Mouse (Mus musculus) MEL (cell line): ENCODE measurements around the gene D030056L22Rik. TPM values are rescaled to one million over a fixed set of nuclear protein-coding genes. Genes with fewer than 3 reads are reported as not detected.

Experiments
- DNase-seq: peaks from one replicate; pipeline ENCODE4 v3.0.0; 2011; ENCODE audit warnings: low read depth, low spot score
- H3K27ac ChIP-seq: 2 replicates; pipeline ENCODE4 v1.5.1; 2012; ENCODE audit warnings: low read depth, mild to moderate bottlenecking, control low read depth, low read length, moderate library complexity; ENCODE audit not compliant: control insufficient read depth
- H3K27me3 ChIP-seq, 2 experiments: fragments of 150-350 bp in 1 of 2; sonication (generic) in 1 of 2; 2 replicates each; pipeline ENCODE4 v1.6.1; 2012; ENCODE audit warnings: low read length in 2 of 2, mild to moderate bottlenecking in 2 of 2, improper control_type of control experiment in 1 of 2, moderate library complexity in 1 of 2; ENCODE audit not compliant: insufficient read depth in 2 of 2, control insufficient read depth in 1 of 2
- H3K36me3 ChIP-seq, 2 experiments: 2 replicates each; pipeline ENCODE4 v1.6.1; 2012 to 2014; ENCODE audit warnings: low read length in 2 of 2, improper control_type of control experiment in 1 of 2, inconsistent platforms in 1 of 2, mild to moderate bottlenecking in 1 of 2; ENCODE audit not compliant: insufficient read depth in 2 of 2, control insufficient read depth in 1 of 2
- H3K4me1 ChIP-seq, 2 experiments: fragments of 150-350 bp in 1 of 2; sonication (generic) in 1 of 2; 2 replicates each; pipeline ENCODE4 v1.6.1; 2012; ENCODE audit warnings: low read length in 2 of 2, improper control_type of control experiment in 1 of 2, mild to moderate bottlenecking in 1 of 2; ENCODE audit not compliant: insufficient read depth in 2 of 2, control insufficient read depth in 1 of 2
- H3K4me3 ChIP-seq, 2 experiments: fragments of 150-350 bp in 1 of 2; sonication (generic) in 1 of 2; 2 replicates each; pipeline ENCODE4 v1.5.1; 2012; ENCODE audit warnings: low read depth in 2 of 2, low read length in 2 of 2, mild to moderate bottlenecking in 2 of 2, moderate library complexity in 2 of 2, control low read depth in 1 of 2, improper control_type of control experiment in 1 of 2; ENCODE audit not compliant: control insufficient read depth in 1 of 2, insufficient read depth in 1 of 2
- H3K79me2 ChIP-seq: 2 replicates; pipeline ENCODE4 v1.6.1; 2012; ENCODE audit warnings: mild to moderate bottlenecking, low read length, moderate library complexity; ENCODE audit not compliant: control insufficient read depth, poor library complexity, insufficient read depth
- H3K9ac ChIP-seq: 2 replicates; pipeline ENCODE4 v1.6.1; 2012; ENCODE audit warnings: low read depth, mild to moderate bottlenecking, control low read depth, low read length, moderate library complexity; ENCODE audit not compliant: control insufficient read depth, poor library complexity, severe bottlenecking
- H3K9me3 ChIP-seq: fragments of 150-350 bp; sonication (generic); replicated peaks from 2 replicates; pipeline ENCODE4 v1.6.1; 2012; ENCODE audit warnings: mild to moderate bottlenecking, low read length, improper control_type of control experiment, moderate library complexity; ENCODE audit not compliant: insufficient read depth
- BHLHE40 ChIP-seq: IDR thresholded peaks from 2 replicates; pipeline ENCODE4 v1.6.1; 2012; ENCODE audit warnings: low read depth, mild to moderate bottlenecking, inconsistent platforms, low read length, improper control_type of control experiment, borderline replicate concordance
- CHD1 ChIP-seq: IDR thresholded peaks from 2 replicates; pipeline ENCODE4 v1.6.1; 2012; ENCODE audit warnings: low read depth, mild to moderate bottlenecking, inconsistent platforms, low read length, improper control_type of control experiment
- E2F4 ChIP-seq: IDR thresholded peaks from 2 replicates; pipeline ENCODE4 v1.6.1; 2011; ENCODE audit warnings: low read depth, low read length, improper control_type of control experiment, borderline replicate concordance
- ELF1 ChIP-seq: IDR thresholded peaks from 2 replicates; pipeline ENCODE4 v1.6.1; 2014; ENCODE audit warnings: low read depth, mild to moderate bottlenecking, inconsistent platforms, low read length, improper control_type of control experiment, moderate library complexity
- ETS1 ChIP-seq: IDR thresholded peaks from 2 replicates; pipeline ENCODE4 v1.6.1; 2012; ENCODE audit warnings: low read depth, mild to moderate bottlenecking, inconsistent platforms, low read length, improper control_type of control experiment, moderate library complexity
- GATA1 ChIP-seq: IDR thresholded peaks from 2 replicates; pipeline ENCODE4 v1.6.1; 2011; ENCODE audit warnings: low read depth, low read length, improper control_type of control experiment
- JUND ChIP-seq: IDR thresholded peaks from 2 replicates; pipeline ENCODE4 v1.6.1; 2011; ENCODE audit warnings: low read depth, mild to moderate bottlenecking, improper control_type of control experiment, low read length
- KAT2A ChIP-seq: conservative IDR thresholded peaks from 2 replicates; pipeline ENCODE4 v1.6.1; 2012; ENCODE audit warnings: low read depth, low read length, improper control_type of control experiment, inconsistent platforms
- MEF2A ChIP-seq: IDR thresholded peaks from 2 replicates; pipeline ENCODE4 v1.6.1; 2014; ENCODE audit warnings: low read depth, mild to moderate bottlenecking, inconsistent platforms, low read length, improper control_type of control experiment; ENCODE audit not compliant: poor library complexity, insufficient replicate concordance, severe bottlenecking; ENCODE audit errors: extremely low read depth
- MYB ChIP-seq: IDR thresholded peaks from 2 replicates; pipeline ENCODE4 v1.6.1; 2011; ENCODE audit warnings: mild to moderate bottlenecking, low read depth, low read length, improper control_type of control experiment
- MYC ChIP-seq: IDR thresholded peaks from 2 replicates; pipeline ENCODE4 v1.6.1; 2011; ENCODE audit warnings: low read depth, mild to moderate bottlenecking, low read length, improper control_type of control experiment, moderate library complexity
- NELFE ChIP-seq: IDR thresholded peaks from 2 replicates; pipeline ENCODE4 v1.6.1; 2011; ENCODE audit warnings: low read depth, low read length, improper control_type of control experiment
- NRF1 ChIP-seq: IDR thresholded peaks from 2 replicates; pipeline ENCODE4 v1.6.1; 2014; ENCODE audit warnings: low read depth, mild to moderate bottlenecking, inconsistent platforms, low read length, improper control_type of control experiment, moderate library complexity; ENCODE audit not compliant: poor library complexity, insufficient read depth, severe bottlenecking
- POLR2A ChIP-seq, 2 experiments: IDR thresholded peaks; 2 replicates each; pipeline ENCODE4 v1.6.1; 2011 to 2012; ENCODE audit warnings: low read length in 2 of 2, mild to moderate bottlenecking in 2 of 2, control low read depth in 1 of 2, improper control_type of control experiment in 1 of 2, low read depth in 1 of 2, moderate library complexity in 1 of 2; ENCODE audit not compliant: control insufficient read depth in 1 of 2, insufficient read depth in 1 of 2, poor library complexity in 1 of 2
- POLR2AphosphoS5 ChIP-seq: IDR thresholded peaks from 2 replicates; pipeline ENCODE4 v1.6.1; 2012; ENCODE audit warnings: low read depth, borderline replicate concordance, mild to moderate bottlenecking, inconsistent platforms, low read length, moderate library complexity, mixed read lengths
- RAD21 ChIP-seq: IDR thresholded peaks from 2 replicates; pipeline ENCODE4 v1.6.1; 2011; ENCODE audit warnings: mild to moderate bottlenecking, low read depth, low read length, improper control_type of control experiment
- RCOR1 ChIP-seq: IDR thresholded peaks from 2 replicates; pipeline ENCODE4 v1.6.1; 2012; ENCODE audit warnings: low read depth, mild to moderate bottlenecking, inconsistent platforms, low read length, improper control_type of control experiment
- SMC3 ChIP-seq: IDR thresholded peaks from 2 replicates; pipeline ENCODE4 v1.6.1; 2011; ENCODE audit warnings: low read depth, low read length, improper control_type of control experiment
- TAL1 ChIP-seq: IDR thresholded peaks from 2 replicates; pipeline ENCODE4 v1.6.1; 2012; ENCODE audit warnings: mild to moderate bottlenecking, inconsistent platforms, low read length, moderate library complexity, mixed read lengths
- TBP ChIP-seq: IDR thresholded peaks from 2 replicates; pipeline ENCODE4 v1.8.0; 2011; ENCODE audit warnings: low read depth, low read length, improper control_type of control experiment
- TCF12 ChIP-seq: IDR thresholded peaks from 2 replicates; pipeline ENCODE4 v1.6.1; 2014; ENCODE audit warnings: low read depth, mild to moderate bottlenecking, inconsistent platforms, low read length, improper control_type of control experiment, moderate library complexity
- UBTF ChIP-seq: IDR thresholded peaks from 2 replicates; pipeline ENCODE4 v1.6.1; 2012; ENCODE audit warnings: low read depth, mild to moderate bottlenecking, inconsistent platforms, low read length, improper control_type of control experiment, moderate library complexity, borderline replicate concordance; ENCODE audit not compliant: insufficient read depth
- USF1 ChIP-seq: IDR thresholded peaks from 2 replicates; pipeline ENCODE4 v1.6.1; 2014; ENCODE audit warnings: low read depth, mild to moderate bottlenecking, inconsistent platforms, low read length, improper control_type of control experiment, moderate library complexity
- ZKSCAN1 ChIP-seq: IDR thresholded peaks from 2 replicates; pipeline ENCODE4 v1.6.1; 2012; ENCODE audit warnings: low read depth, mild to moderate bottlenecking, inconsistent platforms, low read length, improper control_type of control experiment, moderate library complexity
- polyA plus RNA-seq, 2 experiments: library from polyadenylated mRNA; stranded (reverse) in 1 of 2; unstranded in 1 of 2; fragments of >175 nt in 1 of 2; fragments of >200 nt in 1 of 2; gene quantifications; 2 replicates each; pipeline versions ENCODE4 v1.2.1 to v1.2.4; 2012; ENCODE audit warnings: low replicate concordance in 2 of 2, low read depth in 1 of 2; ENCODE audit not compliant: insufficient read length in 2 of 2, insufficient read depth in 1 of 2, missing spikeins in 1 of 2
- total RNA-seq: library from RNA; depleted of rRNA; stranded (reverse); fragments of 300-350 nt; gene quantifications from 2 replicates; pipeline ENCODE4 v1.2.3, GENCODE M21; 2012

Gene D030056L22Rik
- total and polyA plus RNA-seq, 3 experiments, result 27.0 to 29.0 TPM; not detected in 1

- Histone ChIP-seq H3K27me3 (peaks cover 0 to 2% of the 10 kb centered on the region in 2 experiments; a peak in 3 of 4 replicates), H3K9ac (no peak overlapping the region), H3K79me2 (no peaks in the 10 kb centered on the region), H3K4me1 (no peaks in the 10 kb centered on the region), H3K4me3 (no peak overlapping the region), H3K9me3 (no peaks in the 10 kb centered on the region), H3K36me3 (no peaks in the 10 kb centered on the region), H3K27ac (no peak overlapping the region)
- no peak for TF ChIP-seq NRF1
- peak; percentile 58; the same call in 1 of the 2 replicates for TF ChIP-seq USF1
- peak; percentile 14 for DNase-seq
These were observed 45.3 kb downstream of the D030056L22Rik start for GRCm38 (mm10) chr19:18758269-18758668.

- H3K9ac ChIP-seq, result no peak overlapping the region
- H3K79me2 ChIP-seq, result no peaks in the 10 kb centered on the region
- H3K4me3 ChIP-seq, result no peak overlapping the region
- H3K27ac ChIP-seq, result no peak overlapping the region
- no peak for TF ChIP-seq NELFE
- TF ChIP-seq JUND, result no peak
- no peak for TF ChIP-seq MEF2A
- TF ChIP-seq MYC, result no peak
- TF ChIP-seq ZKSCAN1, result no peak
- TF ChIP-seq KAT2A, result no peak
- no peak for TF ChIP-seq TCF12
- no peak for TF ChIP-seq E2F4
- no peak for TF ChIP-seq RCOR1
- no peak for TF ChIP-seq CHD1
- H3K36me3 ChIP-seq, result no peaks in the 10 kb centered on the region
- H3K27me3 ChIP-seq, result peaks cover 0 to 2% of the 10 kb centered on the region in 2 experiments; a peak in 3 of 4 replicates
- no peaks in the 10 kb centered on the region for H3K4me1 ChIP-seq
- DNase-seq, result no peak
- H3K9me3 ChIP-seq, result no peaks in the 10 kb centered on the region
These were observed 45.9 kb downstream of the D030056L22Rik start for GRCm38 (mm10) chr19:18758916-18759315.

- DNase-seq, result no peak
- TF ChIP-seq CHD1 (no peak), UBTF (no peak), TBP (no peak), SMC3 (no peak), BHLHE40 (no peak), ETS1 (no peak), MYB (no peak), USF1 (no peak), POLR2A (IDR thresholded peaks at IDR 0.05; ENCODE audit: control insufficient read depth in 1 of 2, insufficient read depth in 1 of 2, low read depth in 1 of 2, low read length in 2 of 2, poor library complexity in 1 of 2) (no peak), ELF1 (no peak), KAT2A (no peak), GATA1 (no peak), POLR2AphosphoS5 (no peak), RAD21 (no peak), MYC (no peak), ZKSCAN1 (no peak), JUND (no peak), TAL1 (no peak)
- Histone ChIP-seq H3K27me3 (peaks cover 4 to 6% of the 10 kb centered on the region in 2 experiments; a peak in 3 of 4 replicates), H3K27ac (no peak overlapping the region), H3K4me1 (no peaks in the 10 kb centered on the region), H3K9me3 (no peaks in the 10 kb centered on the region), H3K9ac (no peak overlapping the region), H3K36me3 (no peaks in the 10 kb centered on the region), H3K79me2 (no peaks in the 10 kb centered on the region), H3K4me3 (no peak overlapping the region)
These were observed 53.4 kb downstream of the D030056L22Rik start for GRCm38 (mm10) chr19:18766399-18766798.
